Mouse (Mus musculus) neural tube, embryonic 15.5 days (tissue): ENCODE results near the gene Rapgef1. TPM values are rescaled to one million over a fixed set of nuclear protein-coding genes. Genes with fewer than 3 reads are reported as not detected.

Experiments
- ATAC-seq: fragments of 200-750 bp; cut with Nextera tagmentation; 2 replicates; pipeline ENCODE4 v1.8.0; 2017; ENCODE audit warnings: mild to moderate bottlenecking, moderate TSS enrichment, moderate library complexity; ENCODE audit not compliant: low FRiP score
- H3K27ac ChIP-seq: fragments of 300-500 bp; sonication (generic); replicated peaks from 2 replicates; pipeline ENCODE4 v1.5.1; 2015; ENCODE audit warnings: mild to moderate bottlenecking, inconsistent platforms
- H3K27me3 ChIP-seq: fragments of 300-500 bp; sonication (generic); replicated peaks from 2 replicates; pipeline ENCODE4 v1.6.1; 2015; ENCODE audit warnings: inconsistent platforms
- H3K36me3 ChIP-seq: fragments of 300-500 bp; sonication (generic); 2 replicates; pipeline ENCODE4 v1.6.1; 2015; ENCODE audit warnings: inconsistent platforms
- H3K4me1 ChIP-seq: fragments of 300-500 bp; sonication (generic); 2 replicates; pipeline ENCODE4 v1.6.1; 2015; ENCODE audit warnings: inconsistent platforms
- H3K4me2 ChIP-seq: fragments of 300-500 bp; sonication (generic); 2 replicates; pipeline ENCODE4 v1.6.1; 2015; ENCODE audit warnings: inconsistent platforms, mild to moderate bottlenecking, moderate library complexity
- H3K4me3 ChIP-seq: fragments of 300-500 bp; sonication (generic); replicated peaks from 2 replicates; pipeline ENCODE4 v1.5.1; 2015; ENCODE audit warnings: mild to moderate bottlenecking, inconsistent platforms
- H3K9ac ChIP-seq: fragments of 300-500 bp; sonication (generic); replicated peaks from 2 replicates; pipeline ENCODE4 v1.6.1; 2015; ENCODE audit warnings: mild to moderate bottlenecking, inconsistent platforms
- H3K9me3 ChIP-seq: fragments of 300-500 bp; sonication (generic); replicated peaks from 2 replicates; pipeline ENCODE4 v1.6.1; 2016; ENCODE audit warnings: inconsistent platforms
- WGBS: fragments of 180-500 bp; shearing (Covaris S2); methylation state at CpG from one replicate; pipeline ENCODE4 v1.1.7; 2015; ENCODE audit warnings: mixed read lengths; 5-methylcytosine and 5-hydroxymethylcytosine counted together
- polyA plus RNA-seq: library from polyadenylated mRNA; unstranded; fragments of >200 nt; fragmentation: Nextera tagmentation; extraction: Ambion mirVana; gene quantifications from 2 replicates; pipeline ENCODE4 v1.2.1, GENCODE M21; 2015

Gene Rapgef1
- polyA plus RNA-seq, 1 experiment from 2014 or later: 16.9 TPM

- no peak overlapping the region for H3K4me3 ChIP-seq
- no peak overlapping the region for H3K27ac ChIP-seq
- H3K36me3 ChIP-seq: peaks cover 61% of the 10 kb centered on the region
- 75% methylated on average over 4 of the region's 4 CpGs for WGBS
- no peak overlapping the region for H3K4me2 ChIP-seq
- no peak for ATAC-seq
- no peaks in the 10 kb centered on the region for H3K9me3 ChIP-seq
- H3K27me3 ChIP-seq: no peaks in the 10 kb centered on the region
- no peaks in the 10 kb centered on the region for H3K4me1 ChIP-seq
- no peak overlapping the region for H3K9ac ChIP-seq
Measured at GRCm38 (mm10) chr2:29738799-29739198, 119.3 kb downstream of the Rapgef1 start.

GRCm38 (mm10) chr2:29739368-29739767 is 119.8 kb downstream of the Rapgef1 start:
- WGBS: 82% methylated on average over 5 of the region's 5 CpGs
- Histone ChIP-seq H3K9ac (no peak overlapping the region), H3K4me1 (no peaks in the 10 kb centered on the region), H3K9me3 (no peaks in the 10 kb centered on the region), H3K36me3 (peaks cover 56% of the 10 kb centered on the region), H3K4me2 (no peak overlapping the region), H3K27ac (no peak overlapping the region), H3K27me3 (no peaks in the 10 kb centered on the region), H3K4me3 (no peak overlapping the region)
- ATAC-seq: no peak

- H3K4me2 ChIP-seq: no peak overlapping the region
- H3K27ac ChIP-seq: no peak overlapping the region
- peaks cover 5% of the 10 kb centered on the region; the same call in 1 of the 2 replicates for H3K27me3 ChIP-seq
- H3K4me1 ChIP-seq: no peaks in the 10 kb centered on the region
- whole genome bisulfite sequencing: 92% methylated on average over 6 of the region's 6 CpGs
- peaks cover 39% of the 10 kb centered on the region for H3K36me3 ChIP-seq
- ATAC-seq: no peak
- H3K9ac ChIP-seq: no peak overlapping the region
- H3K4me3 ChIP-seq: no peak overlapping the region
- H3K9me3 ChIP-seq: no peaks in the 10 kb centered on the region
Measured at GRCm38 (mm10) chr2:29741207-29741606, 121.7 kb downstream of the Rapgef1 start.

GRCm38 (mm10) chr2:29744256-29744655 is 124.7 kb downstream of the Rapgef1 start:
- Histone ChIP-seq H3K9ac (no peak overlapping the region), H3K27me3 (peaks cover 22% of the 10 kb centered on the region), H3K4me1 (peaks cover 7% of the 10 kb centered on the region), H3K9me3 (no peaks in the 10 kb centered on the region), H3K27ac (no peak overlapping the region), H3K4me3 (no peak overlapping the region), H3K4me2 (no peak overlapping the region), H3K36me3 (peaks cover 13% of the 10 kb centered on the region)
- no peak for ATAC-seq
- WGBS: 87% methylated on average over 6 of the region's 6 CpGs

GRCm38 (mm10) chr2:29747188-29747782 is 127.8 kb downstream of the Rapgef1 start:
- H3K9me3 ChIP-seq: no peaks in the 10 kb centered on the region
- peaks cover 16% of the 10 kb centered on the region for H3K4me1 ChIP-seq
- peak overlapping the region; percentile 46 for H3K4me3 ChIP-seq
- peak overlapping the region; percentile 53 for H3K9ac ChIP-seq
- H3K36me3 ChIP-seq: no peaks in the 10 kb centered on the region
- H3K27ac ChIP-seq: no peak overlapping the region
- H3K27me3 ChIP-seq: peaks cover 45% of the 10 kb centered on the region
- H3K4me2 ChIP-seq: peak overlapping the region; percentile 86
- 2% methylated on average over 50 of the region's 50 CpGs for WGBS
- ATAC-seq: no peak

GRCm38 (mm10) chr2:29747852-29748251 is 128.3 kb downstream of the Rapgef1 start:
- Histone ChIP-seq H3K9me3 (no peaks in the 10 kb centered on the region), H3K27ac (no peak overlapping the region), H3K9ac (no peak overlapping the region), H3K36me3 (no peaks in the 10 kb centered on the region), H3K4me3 (peak overlapping the region; percentile 46; the same call in 1 of the 2 replicates), H3K4me2 (peak overlapping the region; percentile 86; the same call in 1 of the 2 replicates), H3K27me3 (peaks cover 51% of the 10 kb centered on the region), H3K4me1 (peaks cover 16% of the 10 kb centered on the region)
- no peak for ATAC-seq
- 54% methylated on average over 5 of the region's 5 CpGs for WGBS

GRCm38 (mm10) chr2:29748499-29748898 is 129.0 kb downstream of the Rapgef1 start:
- no peak overlapping the region for H3K4me3 ChIP-seq
- ATAC-seq: no peak
- no peak overlapping the region for H3K9ac ChIP-seq
- no peaks in the 10 kb centered on the region for H3K36me3 ChIP-seq
- H3K4me1 ChIP-seq: peaks cover 16% of the 10 kb centered on the region
- H3K27me3 ChIP-seq: peaks cover 54% of the 10 kb centered on the region
- no peak overlapping the region for H3K27ac ChIP-seq
- no peak overlapping the region for H3K4me2 ChIP-seq
- H3K9me3 ChIP-seq: no peaks in the 10 kb centered on the region
- WGBS: 90% methylated on average over 4 of the region's 4 CpGs

GRCm38 (mm10) chr2:29751497-29751896 is 132.0 kb downstream of the Rapgef1 start, which contains the start of gene Gm13420:
Gm13420 (minus strand) TSS chr2:29751685.
- H3K9ac ChIP-seq: no peak within 1 kb of the TSS
- H3K9me3 ChIP-seq: no peaks in the 10 kb centered on the region
- H3K4me1 ChIP-seq: peaks cover 16% of the 10 kb centered on the region
- 5% methylated on average over 28 of the region's 28 CpGs for WGBS
- ATAC-seq: no peak
- peaks cover 47% of the 10 kb centered on the region for H3K27me3 ChIP-seq
- no peaks in the 10 kb centered on the region for H3K36me3 ChIP-seq
- no peak within 1 kb of the TSS for H3K27ac ChIP-seq
- peak within 1 kb of the TSS; percentile 19; the same call in 1 of the 2 replicates for H3K4me3 ChIP-seq
- H3K4me2 ChIP-seq: peak within 1 kb of the TSS; percentile 44

- 93% methylated on average over 5 of the region's 5 CpGs for WGBS
- Histone ChIP-seq H3K9ac (no peak overlapping the region), H3K4me2 (no peak overlapping the region), H3K9me3 (no peaks in the 10 kb centered on the region), H3K27ac (no peak overlapping the region), H3K27me3 (peaks cover 39% of the 10 kb centered on the region), H3K4me3 (no peak overlapping the region), H3K4me1 (peaks cover 11% of the 10 kb centered on the region), H3K36me3 (no peaks in the 10 kb centered on the region)
- no peak for ATAC-seq
Measured at GRCm38 (mm10) chr2:29752397-29752796, 132.9 kb downstream of the Rapgef1 start.

- no peak overlapping the region for H3K27ac ChIP-seq
- H3K4me2 ChIP-seq: no peak overlapping the region
- no peaks in the 10 kb centered on the region for H3K9me3 ChIP-seq
- peaks cover 25% of the 10 kb centered on the region for H3K27me3 ChIP-seq
- no peak for ATAC-seq
- peaks cover 9% of the 10 kb centered on the region for H3K4me1 ChIP-seq
- no peaks in the 10 kb centered on the region for H3K36me3 ChIP-seq
- H3K9ac ChIP-seq: no peak overlapping the region
- no peak overlapping the region for H3K4me3 ChIP-seq
Measured at GRCm38 (mm10) chr2:29755693-29756092, 136.2 kb downstream of the Rapgef1 start.

GRCm38 (mm10) chr2:29764831-29765230 is 145.3 kb downstream of the Rapgef1 start:
- WGBS: 0% methylated on average over 1 of the region's 1 CpGs
- Histone ChIP-seq H3K4me2 (no peak overlapping the region), H3K27me3 (no peaks in the 10 kb centered on the region), H3K4me1 (no peaks in the 10 kb centered on the region), H3K9ac (no peak overlapping the region), H3K9me3 (no peaks in the 10 kb centered on the region), H3K27ac (no peak overlapping the region), H3K4me3 (no peak overlapping the region), H3K36me3 (no peaks in the 10 kb centered on the region)
- no peak for ATAC-seq

GRCm38 (mm10) chr2:29767976-29768709 is 148.6 kb downstream of the Rapgef1 start:
- Histone ChIP-seq H3K36me3 (peaks cover 6% of the 10 kb centered on the region; the same call in 1 of the 2 replicates), H3K4me2 (no peak overlapping the region), H3K27ac (no peak overlapping the region), H3K9ac (no peak overlapping the region), H3K27me3 (no peaks in the 10 kb centered on the region), H3K4me3 (no peak overlapping the region), H3K4me1 (no peaks in the 10 kb centered on the region), H3K9me3 (no peaks in the 10 kb centered on the region; the same call in 1 of the 2 replicates)
- WGBS: 74% methylated on average over 11 of the region's 11 CpGs
- no peak for ATAC-seq
